Mouse (Mus musculus): Measurements from ENCODE around the gene Tmem38b. TPM values are rescaled to one million over a fixed set of nuclear protein-coding genes. Genes with fewer than 3 reads are reported as not detected.

The Tmem38b gene
- polyA plus RNA-seq, 1 experiment from 2014 or later = 3.3 TPM

DNA sequence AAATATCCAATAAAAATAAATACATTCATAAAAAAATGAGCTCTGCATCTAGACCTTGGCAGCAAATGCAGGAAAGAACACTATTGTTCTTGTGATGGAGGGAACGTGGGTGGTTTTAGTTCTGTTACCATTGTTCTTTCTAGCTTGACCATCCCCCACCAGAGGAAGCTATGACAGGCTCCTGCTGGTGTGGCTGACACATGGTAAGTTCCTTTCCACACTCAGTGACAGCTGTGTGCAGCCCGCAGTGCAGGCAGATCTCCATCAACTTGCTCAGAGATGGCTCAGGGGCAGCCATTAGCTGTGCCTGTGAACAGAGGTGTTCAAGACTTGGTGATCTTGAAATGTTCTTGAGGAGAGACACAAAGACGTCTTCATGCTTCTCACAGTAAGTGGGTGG, 6.5 kb downstream of the Tmem38b start:
- Histone ChIP-seq H3K4me1 (no peaks in the 10 kb centered on the region), H3K4me3 (no peak overlapping the region), H3K9me3 (replicated peaks) (no peaks in the 10 kb centered on the region), H3K27ac (no peak overlapping the region), H3K27me3 (replicated peaks) (no peaks in the 10 kb centered on the region), H3K4me2 (no peak overlapping the region), H3K9ac (no peak overlapping the region), H3K36me3 (no peaks in the 10 kb centered on the region)
- WGBS (ENCODE audit: insufficient replicate concordance) = 38% methylated on average over 3 of the region's 3 CpGs
- ATAC-seq = no peak

DNA sequence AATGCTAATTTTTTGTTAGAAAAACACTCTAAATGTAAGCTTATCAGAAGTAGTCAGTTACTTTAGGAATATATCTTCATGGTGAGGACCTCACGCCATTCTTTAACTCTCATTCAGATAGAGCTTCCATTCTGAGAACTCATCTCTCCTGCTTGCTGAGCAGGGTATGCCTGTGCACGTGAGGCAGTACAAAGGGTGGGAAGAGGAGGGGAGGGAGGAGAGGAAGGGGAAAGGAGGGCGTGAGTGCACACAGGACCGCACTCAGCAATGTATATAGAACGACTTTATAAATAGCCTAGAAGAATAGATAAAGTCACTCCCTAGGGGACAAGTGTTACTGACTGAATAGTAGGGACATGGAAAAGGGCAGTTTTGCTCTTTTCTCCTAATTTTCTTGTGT, 11.1 kb downstream of the Tmem38b start:
- H3K4me3 ChIP-seq = no peak overlapping the region
- WGBS (ENCODE audit: insufficient replicate concordance) = 31% methylated on average over 5 of the region's 5 CpGs
- H3K36me3 ChIP-seq = no peaks in the 10 kb centered on the region
- no peak overlapping the region for H3K9ac ChIP-seq
- ATAC-seq = no peak
- H3K4me2 ChIP-seq = no peak overlapping the region
- no peaks in the 10 kb centered on the region for H3K9me3 ChIP-seq (replicated peaks)
- H3K27ac ChIP-seq = no peak overlapping the region
- no peaks in the 10 kb centered on the region for H3K4me1 ChIP-seq
- no peaks in the 10 kb centered on the region for H3K27me3 ChIP-seq (replicated peaks)

DNA sequence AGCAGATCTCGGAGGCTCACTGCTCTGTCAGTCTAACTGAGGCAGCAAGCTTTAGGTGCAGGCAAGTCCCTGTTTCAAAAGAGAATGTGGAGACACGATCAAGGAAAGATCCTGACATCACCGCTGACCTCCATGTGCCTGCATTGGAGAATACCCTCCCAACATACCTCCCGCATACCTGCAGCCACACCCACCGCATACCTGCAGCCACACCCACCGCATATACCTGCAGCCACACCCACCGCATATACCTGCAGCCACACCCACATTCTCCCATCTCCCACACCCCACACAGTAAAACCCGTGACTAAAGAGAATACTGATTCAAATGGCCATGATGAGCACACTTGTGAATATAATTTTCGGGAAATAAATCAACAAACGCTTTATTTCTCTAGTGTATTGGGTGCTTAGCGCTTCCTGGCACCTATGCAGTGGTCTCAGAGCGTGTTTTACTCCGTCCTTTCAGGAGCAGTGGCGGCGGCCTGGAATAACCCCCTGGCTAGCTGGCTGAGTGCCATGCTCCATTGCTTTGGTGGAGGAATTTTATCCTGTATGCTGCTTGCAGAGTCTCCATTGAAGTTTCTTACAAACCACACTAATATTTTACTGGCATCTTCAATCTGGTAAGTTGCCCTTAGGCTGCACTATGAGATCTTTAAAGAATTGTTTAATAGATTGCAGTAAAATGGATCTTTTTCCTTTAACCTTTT, 14.5 kb downstream of the Tmem38b start:
- no peak overlapping the region for H3K9ac ChIP-seq
- no peak overlapping the region for H3K27ac ChIP-seq
- H3K36me3 ChIP-seq = no peaks in the 10 kb centered on the region
- H3K9me3 ChIP-seq (replicated peaks) = no peaks in the 10 kb centered on the region
- 78% methylated on average over 15 of the region's 15 CpGs for WGBS (ENCODE audit: insufficient replicate concordance)
- no peaks in the 10 kb centered on the region for H3K27me3 ChIP-seq (replicated peaks)
- no peak overlapping the region for H3K4me3 ChIP-seq
- H3K4me2 ChIP-seq = no peak overlapping the region
- ATAC-seq = no peak
- H3K4me1 ChIP-seq = no peaks in the 10 kb centered on the region

DNA sequence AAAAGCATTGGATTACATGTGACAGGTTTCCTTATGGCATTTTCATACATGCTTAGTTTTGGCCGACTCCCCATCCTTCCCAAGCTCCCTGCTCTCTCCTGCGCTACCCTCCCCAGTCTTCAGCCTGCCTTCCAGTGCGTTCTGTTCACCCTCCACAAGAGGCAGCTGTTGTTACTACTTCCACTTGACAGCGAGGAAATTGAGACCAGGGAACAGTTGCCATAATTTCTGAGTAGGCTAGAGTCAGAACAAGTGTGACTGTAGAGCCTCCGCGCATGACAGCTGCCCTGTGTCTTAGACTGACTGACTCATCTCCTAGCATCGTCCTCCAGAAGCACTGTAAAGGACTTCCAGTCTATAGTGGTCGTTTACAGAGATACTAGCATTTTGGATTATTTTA, 17.7 kb downstream of the Tmem38b start:
- H3K9ac ChIP-seq = no peak overlapping the region
- no peaks in the 10 kb centered on the region for H3K9me3 ChIP-seq (replicated peaks)
- no peak for ATAC-seq
- no peak overlapping the region for H3K4me2 ChIP-seq
- H3K4me1 ChIP-seq = no peaks in the 10 kb centered on the region
- no peak overlapping the region for H3K4me3 ChIP-seq
- H3K27ac ChIP-seq = no peak overlapping the region
- no peaks in the 10 kb centered on the region for H3K27me3 ChIP-seq (replicated peaks)
- H3K36me3 ChIP-seq = no peaks in the 10 kb centered on the region
- WGBS (ENCODE audit: insufficient replicate concordance) = 64% methylated on average over 8 of the region's 8 CpGs

DNA sequence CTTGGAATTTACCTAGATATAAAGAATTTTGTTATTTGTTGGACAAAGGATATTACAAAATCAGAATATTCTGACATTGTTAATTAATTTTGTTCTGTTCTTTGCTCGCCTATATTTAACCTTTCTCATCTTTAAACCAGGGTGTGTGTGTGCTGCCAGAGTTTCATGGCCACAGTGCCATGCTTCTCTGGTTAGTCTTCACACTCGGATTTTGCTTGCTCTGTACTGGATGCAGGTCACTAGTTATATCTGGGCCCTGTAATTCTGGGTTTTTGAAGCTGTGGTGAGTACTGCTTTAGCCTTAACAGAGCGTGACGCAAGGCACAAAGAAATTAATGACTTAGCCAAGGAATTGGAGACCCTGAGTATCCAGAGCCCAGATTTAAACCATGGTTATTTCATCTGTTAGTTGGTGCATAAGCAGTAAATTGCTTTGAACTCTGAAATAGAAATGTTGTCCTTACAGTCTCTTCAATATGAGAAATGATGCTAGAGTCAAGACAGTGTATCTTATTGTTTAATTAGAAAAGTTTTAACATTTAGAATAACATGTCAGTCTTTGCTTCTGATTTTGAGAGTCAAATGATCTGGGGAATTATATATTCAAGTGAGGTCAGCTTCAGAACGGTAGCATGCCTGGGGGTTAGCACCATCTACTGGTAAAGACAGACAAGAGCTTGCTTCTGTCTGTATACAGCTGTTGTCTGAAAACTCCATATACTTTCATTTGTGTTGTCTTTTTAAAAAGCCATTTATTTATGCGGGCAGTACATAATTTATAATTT, 19.2 kb downstream of the Tmem38b start:
- Histone ChIP-seq H3K9ac (no peak overlapping the region), H3K4me2 (no peak overlapping the region), H3K4me1 (no peaks in the 10 kb centered on the region), H3K36me3 (no peaks in the 10 kb centered on the region), H3K9me3 (replicated peaks) (no peaks in the 10 kb centered on the region), H3K27me3 (replicated peaks) (no peaks in the 10 kb centered on the region), H3K27ac (no peak overlapping the region), H3K4me3 (no peak overlapping the region)
- ATAC-seq = no peak
- WGBS (ENCODE audit: insufficient replicate concordance) = 51% methylated on average over 6 of the region's 6 CpGs

- H3K9me3 ChIP-seq (replicated peaks) = no peaks in the 10 kb centered on the region
- no peak overlapping the region for H3K4me3 ChIP-seq
- ATAC-seq = no peak
- H3K27me3 ChIP-seq (replicated peaks) = no peaks in the 10 kb centered on the region
- H3K27ac ChIP-seq = no peak overlapping the region
- H3K36me3 ChIP-seq = no peaks in the 10 kb centered on the region
- WGBS (ENCODE audit: insufficient replicate concordance) = 88% methylated on average over 1 of the region's 1 CpGs
- no peak overlapping the region for H3K4me2 ChIP-seq
- no peaks in the 10 kb centered on the region for H3K4me1 ChIP-seq
- H3K9ac ChIP-seq = no peak overlapping the region
Observed at GRCm38 (mm10) chr4:53845656-53846055, 19.8 kb downstream of the Tmem38b start.

DNA sequence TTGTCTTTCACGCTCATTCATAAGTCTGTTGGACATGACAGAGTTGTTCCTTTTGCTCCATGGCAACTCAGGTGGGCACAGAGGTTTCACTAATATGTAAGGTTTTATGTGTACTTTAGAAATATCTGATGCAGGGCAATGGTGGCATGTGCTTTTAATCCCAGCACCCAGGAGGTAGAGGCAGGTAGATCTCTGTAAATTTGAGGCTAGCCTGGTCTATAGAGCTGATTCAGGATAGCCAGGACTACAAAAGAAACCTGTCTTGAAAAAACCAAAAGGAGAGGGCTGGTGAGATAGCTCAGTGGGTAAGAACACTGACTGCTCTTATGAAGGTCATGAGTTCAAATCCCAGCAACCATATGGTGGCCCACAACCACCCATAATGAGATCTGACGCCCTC, 20.5 kb downstream of the Tmem38b start:
- Histone ChIP-seq H3K36me3 (no peaks in the 10 kb centered on the region; the same call in 1 of the 2 replicates), H3K4me3 (no peak overlapping the region), H3K4me2 (no peak overlapping the region), H3K27me3 (replicated peaks) (no peaks in the 10 kb centered on the region), H3K9me3 (replicated peaks) (no peaks in the 10 kb centered on the region), H3K4me1 (no peaks in the 10 kb centered on the region), H3K9ac (no peak overlapping the region), H3K27ac (no peak overlapping the region)
- 48% methylated on average over 2 of the region's 2 CpGs for WGBS (ENCODE audit: insufficient replicate concordance)
- ATAC-seq = no peak

DNA sequence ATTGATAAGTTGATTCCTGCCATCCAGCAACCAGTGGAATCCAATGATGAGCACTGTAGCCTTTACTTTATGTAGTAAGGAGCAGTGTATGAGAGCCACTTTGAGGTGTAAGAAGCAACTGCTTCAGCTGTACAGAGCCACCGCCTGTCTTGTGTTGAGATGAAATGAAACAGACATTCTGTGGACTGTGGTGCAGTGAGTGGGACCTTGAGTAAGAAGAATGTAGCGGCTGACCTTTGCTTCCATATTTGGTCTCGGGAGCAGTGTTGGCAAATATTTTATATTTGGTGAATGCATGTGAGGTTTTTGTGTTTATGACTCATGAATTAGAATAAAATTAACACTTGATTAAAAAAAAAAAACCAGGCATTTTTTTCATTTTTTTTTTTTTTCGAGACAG, 21.7 kb downstream of the Tmem38b start:
- 75% methylated on average over 4 of the region's 4 CpGs for WGBS (ENCODE audit: insufficient replicate concordance)
- H3K9ac ChIP-seq = no peak overlapping the region
- H3K27me3 ChIP-seq (replicated peaks) = no peaks in the 10 kb centered on the region
- H3K4me1 ChIP-seq = no peaks in the 10 kb centered on the region
- no peaks in the 10 kb centered on the region for H3K9me3 ChIP-seq (replicated peaks)
- H3K36me3 ChIP-seq = no peaks in the 10 kb centered on the region; the same call in 1 of the 2 replicates
- no peak overlapping the region for H3K4me3 ChIP-seq
- no peak overlapping the region for H3K4me2 ChIP-seq
- no peak for ATAC-seq
- no peak overlapping the region for H3K27ac ChIP-seq

DNA sequence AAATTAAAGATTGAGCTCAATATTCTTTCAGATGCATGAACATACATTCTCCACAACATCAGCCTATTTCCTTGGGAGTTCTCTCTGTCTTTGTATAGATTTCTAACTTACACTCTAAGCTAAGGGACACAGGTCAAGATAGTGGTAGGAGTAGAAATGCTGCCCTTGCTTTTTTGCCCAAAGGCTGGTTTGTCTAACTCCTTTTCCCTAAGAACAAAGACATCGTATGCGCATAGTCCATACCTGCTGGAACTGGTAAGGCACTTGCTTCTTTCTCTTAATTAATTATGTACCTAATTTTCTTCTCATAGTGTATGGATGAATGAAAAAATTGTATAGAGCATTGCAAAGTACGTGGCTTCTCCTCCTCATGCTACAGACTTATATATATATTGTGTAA, 22.5 kb downstream of the Tmem38b start:
- Histone ChIP-seq H3K4me1 (no peaks in the 10 kb centered on the region), H3K36me3 (no peaks in the 10 kb centered on the region; the same call in 1 of the 2 replicates), H3K27me3 (replicated peaks) (no peaks in the 10 kb centered on the region), H3K27ac (no peak overlapping the region), H3K4me3 (no peak overlapping the region), H3K9me3 (replicated peaks) (no peaks in the 10 kb centered on the region), H3K9ac (no peak overlapping the region), H3K4me2 (no peak overlapping the region)
- WGBS (ENCODE audit: insufficient replicate concordance) = 80% methylated on average over 3 of the region's 3 CpGs
- ATAC-seq = no peak

GRCm38 (mm10) chr4:53848816-53849215, 23.0 kb downstream of the Tmem38b start:
- WGBS (ENCODE audit: insufficient replicate concordance) = 74% methylated on average over 8 of the region's 8 CpGs
- no peaks in the 10 kb centered on the region for H3K27me3 ChIP-seq (replicated peaks)
- H3K4me3 ChIP-seq = no peak overlapping the region
- no peak overlapping the region for H3K9ac ChIP-seq
- H3K4me1 ChIP-seq = no peaks in the 10 kb centered on the region
- no peak overlapping the region for H3K27ac ChIP-seq
- ATAC-seq = no peak
- H3K4me2 ChIP-seq = no peak overlapping the region
- no peaks in the 10 kb centered on the region; the same call in 1 of the 2 replicates for H3K36me3 ChIP-seq
- no peaks in the 10 kb centered on the region for H3K9me3 ChIP-seq (replicated peaks)

DNA sequence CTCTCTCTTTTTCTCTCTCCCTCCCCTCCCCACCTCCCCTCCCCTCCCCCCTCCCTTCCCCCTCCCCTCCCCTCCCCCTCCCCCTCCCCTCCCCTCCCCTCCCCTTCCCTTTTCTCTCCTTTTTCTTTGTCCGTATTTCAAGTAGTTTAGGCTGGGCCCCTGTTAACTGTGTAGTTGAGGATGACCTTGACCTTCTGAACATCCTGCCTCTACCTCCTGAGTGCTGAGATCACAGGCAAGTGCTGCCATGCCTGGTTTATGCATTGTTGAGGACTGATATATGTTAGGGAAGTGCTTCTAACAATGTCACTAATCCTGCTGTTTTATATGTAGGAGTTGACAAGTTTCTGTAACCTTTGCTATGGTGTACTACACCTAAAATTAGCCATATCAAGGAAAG, 24.0 kb downstream of the Tmem38b start:
- Histone ChIP-seq H3K4me3 (no peak overlapping the region), H3K9me3 (replicated peaks) (no peaks in the 10 kb centered on the region), H3K27me3 (replicated peaks) (no peaks in the 10 kb centered on the region), H3K4me1 (no peaks in the 10 kb centered on the region), H3K36me3 (no peaks in the 10 kb centered on the region; the same call in 1 of the 2 replicates), H3K4me2 (no peak overlapping the region), H3K9ac (no peak overlapping the region), H3K27ac (no peak overlapping the region)
- ATAC-seq = no peak
- no CpG with 5 or more reads among the region's 1 CpGs for WGBS (ENCODE audit: insufficient replicate concordance)

DNA sequence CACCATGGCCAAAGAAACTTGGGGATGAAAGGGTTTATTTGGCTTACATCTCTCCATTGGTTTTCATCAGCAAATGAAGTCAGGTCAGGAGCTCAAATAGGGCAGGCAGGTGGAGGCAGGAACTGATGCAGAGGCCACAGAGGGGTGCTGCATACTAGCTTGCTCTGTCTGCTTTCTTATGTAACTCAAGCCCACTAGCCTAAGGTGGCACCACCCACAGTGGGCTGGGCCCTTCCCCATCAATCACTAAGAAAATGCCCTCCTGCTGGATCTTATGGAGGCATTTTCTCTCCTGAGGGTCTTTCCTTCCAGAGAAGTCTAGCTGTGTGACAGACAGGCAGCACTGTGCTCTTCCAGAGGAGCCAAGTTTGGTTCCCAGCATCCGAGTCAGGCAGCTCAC, 27.5 kb downstream of the Tmem38b start:
- 75% methylated on average over 1 of the region's 1 CpGs for WGBS (ENCODE audit: insufficient replicate concordance)
- no peaks in the 10 kb centered on the region for H3K4me1 ChIP-seq
- H3K9ac ChIP-seq = no peak overlapping the region
- no peak overlapping the region for H3K4me3 ChIP-seq
- H3K9me3 ChIP-seq (replicated peaks) = no peaks in the 10 kb centered on the region
- H3K27me3 ChIP-seq (replicated peaks) = no peaks in the 10 kb centered on the region
- no peak overlapping the region for H3K4me2 ChIP-seq
- no peak for ATAC-seq
- no peaks in the 10 kb centered on the region; the same call in 1 of the 2 replicates for H3K36me3 ChIP-seq
- no peak overlapping the region for H3K27ac ChIP-seq
